Mouse (Mus musculus) A20 (cell line): ENCODE results near the gene Ripply3.

Source experiments
- DNase-seq: peaks from one replicate; pipeline ENCODE4 v3.0.0-alpha.2; 2011; ENCODE audit warnings: low read depth, low spot score

The Ripply3 gene

GRCm38 (mm10) chr16:94327781-94328711, at the start of gene Ripply3:
Ripply3 (plus strand) TSS chr16:94328420.
- no peak for DNase-seq

GRCm38 (mm10) chr16:94283972-94284371, 44.2 kb upstream of the Ripply3 start:
- peak; percentile 33 for DNase-seq

DNA sequence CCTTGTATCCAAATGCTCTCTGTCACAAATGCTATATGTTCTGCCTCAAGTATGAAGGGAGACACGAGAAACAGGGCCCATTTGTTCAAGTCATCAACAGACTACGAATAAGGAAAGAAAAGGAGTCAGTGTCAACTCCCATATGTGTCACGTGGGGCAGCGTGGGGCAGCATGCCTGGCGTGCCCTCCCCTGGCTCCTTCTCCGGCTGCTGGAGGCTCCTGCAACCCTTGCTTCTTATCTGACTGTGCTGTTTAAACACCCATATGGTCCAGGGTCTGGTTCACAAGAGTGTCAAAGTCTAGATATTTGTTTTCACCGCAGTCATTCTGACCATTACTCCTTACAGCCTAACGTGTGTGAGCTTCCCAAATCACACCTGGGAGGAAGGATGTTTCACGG, 40.4 kb upstream of the Ripply3 start:
- no peak for DNase-seq

DNA sequence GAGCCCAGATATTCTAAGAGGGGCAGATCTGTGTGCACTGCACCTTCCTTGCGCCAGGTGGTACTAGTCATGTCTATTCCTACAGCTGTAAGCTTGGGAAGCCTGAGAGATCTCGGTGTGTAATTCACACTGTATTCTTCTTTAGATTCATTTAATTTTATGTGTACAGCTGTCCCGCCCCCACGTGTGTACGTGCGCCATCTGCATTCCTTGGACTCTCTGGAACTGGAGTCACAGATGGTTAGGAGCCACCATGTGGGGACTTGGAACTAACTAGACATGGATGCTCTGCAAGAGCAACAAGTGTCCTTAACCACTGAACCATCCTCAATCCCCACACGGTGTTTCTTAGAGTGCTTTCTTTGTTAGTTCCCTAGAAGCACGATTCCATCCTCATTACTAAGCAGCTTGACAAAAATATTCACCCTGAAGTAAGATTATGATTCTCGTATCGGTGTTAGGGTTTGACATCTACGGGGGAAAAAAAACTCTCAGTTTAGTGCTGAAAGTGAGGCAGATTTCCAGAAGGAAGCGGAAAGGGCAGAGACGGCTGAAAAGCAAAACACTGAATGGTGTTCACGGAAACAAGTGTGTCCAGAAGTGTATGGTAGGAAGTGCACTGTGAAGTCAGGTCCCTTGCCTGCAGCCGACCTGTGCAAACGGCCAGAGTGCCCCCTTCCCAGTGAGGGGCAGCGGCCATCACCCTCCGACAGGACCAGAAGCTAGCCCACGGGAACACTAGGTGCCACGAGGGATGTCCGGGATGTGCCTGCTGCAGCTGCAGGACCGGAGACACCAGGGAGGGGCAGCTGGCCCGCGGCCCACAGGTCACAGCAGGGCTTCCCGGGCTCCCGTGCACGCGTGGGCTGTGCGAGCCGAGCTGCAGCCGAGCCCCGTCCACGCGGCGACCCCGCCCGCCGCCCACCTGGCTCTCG, 38.8 kb upstream of the Ripply3 start:
- DNase-seq: peak; percentile 59

DNA sequence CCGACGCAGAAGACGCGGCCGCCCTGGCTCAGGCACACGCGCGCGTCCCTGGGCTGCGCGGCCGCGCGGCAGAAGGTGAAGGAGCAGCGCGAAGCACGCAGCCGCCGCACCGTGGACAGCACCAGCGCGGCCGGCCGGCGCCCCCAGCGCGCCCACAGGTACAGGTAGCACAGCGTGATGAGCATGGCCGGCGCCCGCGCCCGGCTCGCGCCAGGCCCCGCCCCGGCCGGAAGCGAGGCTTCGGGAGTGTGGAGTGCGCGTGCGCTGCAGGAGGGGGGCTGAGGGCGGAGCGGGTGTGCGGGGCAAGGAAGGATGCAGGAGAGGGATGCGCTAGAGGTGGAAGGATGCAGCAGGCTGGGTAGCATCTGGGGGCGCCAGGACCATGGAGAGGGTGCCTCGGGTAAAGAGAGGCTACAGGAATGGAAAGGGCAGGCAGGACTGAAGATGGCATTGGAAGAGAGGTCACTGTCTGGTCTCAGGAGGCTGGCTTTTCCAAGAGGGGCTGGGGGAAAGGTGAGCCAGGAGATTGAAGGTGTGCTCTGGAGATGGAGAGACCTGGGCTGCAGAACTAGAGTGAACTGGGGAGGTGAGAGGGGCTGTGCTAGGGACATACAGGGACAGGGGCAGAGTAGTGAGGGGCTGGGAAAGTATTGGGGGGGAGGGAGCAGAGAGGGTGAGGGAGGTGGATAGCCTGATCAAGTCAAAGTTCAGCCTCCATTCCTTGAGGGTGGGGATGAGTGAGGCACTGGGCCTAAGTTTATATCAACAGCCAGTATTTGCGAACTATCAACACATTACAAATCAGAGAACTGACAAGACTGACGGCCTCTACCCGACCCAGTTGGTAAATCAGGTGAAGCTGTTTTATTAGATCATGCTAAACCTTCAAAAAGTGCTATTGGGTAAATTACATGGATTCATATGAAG, 37.9 kb upstream of the Ripply3 start:
- peak; percentile 87 for DNase-seq

DNA sequence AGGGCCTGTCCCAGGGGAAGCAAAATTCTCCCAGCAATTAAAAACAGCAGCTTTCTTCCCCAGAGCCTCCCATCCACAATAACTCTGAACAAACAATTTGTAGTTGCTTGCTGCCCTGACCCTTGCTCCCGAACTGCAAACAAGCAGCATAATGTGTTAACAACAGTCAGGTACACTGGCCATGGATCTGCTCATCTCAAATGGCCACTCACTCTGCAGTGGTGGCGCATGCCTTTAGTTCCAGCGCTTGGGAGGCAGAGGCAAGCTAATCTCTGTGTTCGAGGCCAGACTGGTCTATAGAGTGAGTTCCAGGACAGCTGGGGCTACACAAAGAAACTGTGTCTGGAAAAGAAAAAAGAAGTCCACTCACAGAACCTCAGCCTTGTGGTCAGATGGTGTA, 37.1 kb upstream of the Ripply3 start:
- no peak for DNase-seq

DNA sequence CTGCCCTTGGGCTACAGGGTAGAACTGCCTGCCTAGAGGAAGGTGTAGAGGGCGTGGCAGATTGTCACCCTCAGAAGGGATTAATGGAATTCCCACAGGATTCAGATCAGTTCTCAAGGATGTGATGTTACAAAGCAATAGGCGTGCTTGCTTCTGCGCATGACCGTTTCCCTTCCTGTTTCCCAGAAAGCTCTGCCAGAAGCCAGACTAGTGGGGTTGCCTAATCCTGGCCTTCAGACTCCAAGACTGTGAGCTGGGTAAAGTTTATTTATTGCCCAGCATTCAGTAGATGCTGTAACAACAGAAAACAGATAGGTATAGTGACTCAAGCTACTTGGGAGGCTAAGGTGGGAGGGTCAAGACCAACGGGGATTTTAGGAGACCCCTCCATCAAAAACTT, 30.1 kb upstream of the Ripply3 start:
- no peak for DNase-seq

- peak; percentile 50 for DNase-seq
Measured at GRCm38 (mm10) chr16:94299210-94299609, 29.0 kb upstream of the Ripply3 start.

DNA sequence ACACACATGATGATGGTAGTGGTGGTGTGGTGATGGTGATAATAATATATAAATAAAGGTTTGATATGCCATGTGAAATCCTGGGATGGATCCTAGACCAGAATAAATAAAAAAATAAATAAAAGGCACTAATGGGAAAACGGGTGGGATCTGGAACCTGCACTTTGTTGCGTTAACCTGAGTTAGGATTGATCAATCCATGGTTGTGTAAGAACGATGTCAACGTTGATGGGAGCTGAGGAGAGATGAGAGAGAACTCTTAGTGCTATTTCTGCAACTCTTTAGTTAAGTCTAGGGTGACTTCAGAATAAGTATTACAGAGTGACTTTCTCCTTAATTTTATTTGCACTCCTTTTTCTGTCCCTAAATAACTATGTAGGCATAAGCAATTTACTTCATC, 27.0 kb upstream of the Ripply3 start:
- DNase-seq: no peak

- no peak for DNase-seq
Measured at GRCm38 (mm10) chr16:94301696-94302095, 26.5 kb upstream of the Ripply3 start.

GRCm38 (mm10) chr16:94302274-94303202, 25.7 kb upstream of the Ripply3 start:
- DNase-seq: no peak

- no peak for DNase-seq
Measured at GRCm38 (mm10) chr16:94303203-94303535, 25.1 kb upstream of the Ripply3 start.

DNA sequence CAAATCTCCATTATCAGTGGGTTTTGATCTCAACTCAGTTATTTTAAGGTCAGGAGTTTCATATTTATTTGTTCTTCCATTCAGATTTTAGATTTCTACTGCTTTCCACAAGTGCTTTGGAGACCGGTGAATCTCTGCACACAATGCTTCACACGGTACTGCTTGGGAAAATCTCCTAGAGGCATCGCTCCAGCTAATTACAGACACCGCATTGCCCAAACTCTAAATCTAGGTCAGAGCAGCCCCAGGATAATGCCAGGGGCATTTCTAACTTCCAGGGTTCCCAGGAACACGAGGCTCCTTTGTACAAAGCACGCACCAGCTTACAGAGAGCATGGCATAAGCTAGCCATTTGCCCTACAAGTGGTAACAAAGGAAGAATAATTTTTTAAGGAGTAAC, 20.7 kb upstream of the Ripply3 start:
- DNase-seq: no peak

DNA sequence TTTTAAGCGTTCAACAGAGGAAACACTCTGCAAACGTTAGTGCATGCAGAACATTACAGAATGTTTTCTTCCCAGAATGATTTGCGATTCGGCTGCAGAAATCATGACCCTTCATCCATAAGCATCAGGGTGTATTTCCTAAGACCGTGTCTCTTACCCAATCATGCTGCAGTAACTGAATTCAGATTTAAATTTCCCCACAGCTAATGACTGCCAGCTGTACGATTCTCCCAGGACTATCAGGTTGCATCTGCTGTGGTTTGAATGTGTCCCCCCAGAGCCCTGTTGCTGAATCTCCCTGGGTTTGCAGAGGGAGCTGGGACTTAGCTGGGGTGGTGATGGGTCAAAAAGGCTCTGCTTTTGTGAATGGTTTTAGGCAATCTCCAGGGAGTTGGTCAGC, 20.3 kb upstream of the Ripply3 start:
- no peak for DNase-seq

DNA sequence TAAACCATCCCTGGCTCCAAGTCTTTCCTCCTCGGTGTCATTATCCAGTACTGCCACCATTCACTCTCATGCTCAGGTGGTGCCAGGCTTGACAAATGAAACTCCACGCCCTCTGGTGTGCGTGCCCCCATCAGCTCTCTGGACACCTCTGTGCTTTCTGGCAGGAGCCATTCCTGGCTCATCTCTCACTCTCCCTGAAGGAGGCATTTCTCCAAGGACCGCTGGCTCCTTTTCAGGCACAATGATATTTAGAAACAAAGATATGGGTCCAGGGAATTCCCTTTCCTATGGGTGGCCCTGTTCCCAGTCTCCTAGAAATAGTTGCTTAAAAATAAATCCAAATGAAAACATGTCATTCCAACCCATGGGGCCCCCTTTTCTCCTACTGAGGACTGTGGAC, 19.2 kb upstream of the Ripply3 start:
- DNase-seq: no peak

DNA sequence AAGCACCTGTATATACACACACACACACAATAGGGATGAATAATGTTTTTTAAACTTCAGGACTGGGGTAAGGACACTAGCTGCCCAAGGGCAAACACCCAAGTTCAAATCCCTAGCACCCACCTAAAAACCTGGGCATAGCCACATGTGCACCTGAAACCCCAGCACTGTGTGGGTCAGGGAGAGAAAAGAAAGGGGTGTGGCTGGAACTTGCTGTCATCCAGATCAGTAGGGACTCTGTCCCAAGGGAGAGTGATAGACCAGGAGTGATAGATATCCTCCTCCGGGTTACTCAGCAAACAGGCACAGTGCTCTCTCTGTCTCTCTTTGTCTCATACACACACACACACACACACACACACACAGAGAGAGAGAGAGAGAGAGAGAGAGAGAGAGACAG, 16.8 kb upstream of the Ripply3 start:
- DNase-seq: no peak

DNA sequence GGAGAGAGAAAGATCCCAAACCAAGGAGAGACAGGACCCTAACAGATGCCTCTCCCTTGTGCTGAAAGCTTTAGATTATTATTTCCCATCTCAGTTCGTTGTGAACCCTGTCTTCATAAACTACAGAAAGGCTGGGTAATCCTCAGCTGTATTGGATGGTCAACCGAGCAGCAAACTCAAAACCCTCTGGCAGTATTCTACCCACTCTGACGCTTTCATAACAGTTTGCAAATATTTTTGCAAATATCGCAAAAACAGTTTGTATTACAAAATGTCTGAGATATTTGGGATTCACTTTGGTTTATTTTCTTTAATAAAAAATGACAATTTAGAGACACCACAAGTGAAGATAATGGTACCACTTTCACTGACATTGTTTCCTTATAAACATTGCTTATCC, 16.3 kb upstream of the Ripply3 start:
- DNase-seq: peak; percentile 15

GRCm38 (mm10) chr16:94312663-94313228, 15.5 kb upstream of the Ripply3 start:
- peak; percentile 96 for DNase-seq

- DNase-seq: peak; percentile 99
Measured at GRCm38 (mm10) chr16:94313229-94314030, 14.8 kb upstream of the Ripply3 start, which contains the start of gene Hlcs. Hlcs (minus strand) TSS chr16:94313571.
